Mouse (Mus musculus) lung, postnatal 4 days (tissue): ENCODE data around the gene Trappc11.
A peak's percentile ranks its signal among the peaks of the same experiment; 100 is the strongest.
"Not testable (repeated sequence)": the region's sequence is repeated elsewhere in the genome, so short reads cannot be mapped to it uniquely, and the experiment has no call there.

Experiments
- DNase-seq, 2 experiments: peaks; one replicate each; pipeline ENCODE4 v3.0.0; 2021

Gene Trappc11

GRCm38 (mm10) chr8:47482354-47483071, 50.8 kb downstream of the Trappc11 start:
- DNase-seq, result no peak

GRCm38 (mm10) chr8:47480039-47480438, 53.2 kb downstream of the Trappc11 start:
- no peak for DNase-seq

- DNase-seq, result peak; percentile 17 to 57
Measured at GRCm38 (mm10) chr8:47461650-47462049, 71.6 kb downstream of the Trappc11 start.

- no peak for DNase-seq
Measured at GRCm38 (mm10) chr8:47459216-47459749, 74.0 kb downstream of the Trappc11 start.

GRCm38 (mm10) chr8:47458591-47458990, 74.7 kb downstream of the Trappc11 start:
- peak in 1 of 2 experiments; percentile 26 for DNase-seq

- not testable (repeated sequence) for DNase-seq
Measured at GRCm38 (mm10) chr8:47449211-47449610, 84.1 kb downstream of the Trappc11 start.

GRCm38 (mm10) chr8:47446312-47447046, 86.8 kb downstream of the Trappc11 start, which contains the start of gene Stox2:
Gene Stox2 (minus strand): TSS chr8:47446362.
- no peak for DNase-seq
